Mouse (Mus musculus): ENCODE measurements around the gene Nr4a1. TPM values are rescaled to one million over a fixed set of nuclear protein-coding genes. Genes with fewer than 3 reads are reported as not detected.

The Nr4a1 gene
- polyA plus RNA-seq, 1 experiment from 2014 or later = 7.9 TPM

- WGBS = 88% methylated on average over 6 of the region's 6 CpGs
These were observed 66.0 kb downstream of the Nr4a1 start for GRCm38 (mm10) chr15:101320010-101320617.

DNA sequence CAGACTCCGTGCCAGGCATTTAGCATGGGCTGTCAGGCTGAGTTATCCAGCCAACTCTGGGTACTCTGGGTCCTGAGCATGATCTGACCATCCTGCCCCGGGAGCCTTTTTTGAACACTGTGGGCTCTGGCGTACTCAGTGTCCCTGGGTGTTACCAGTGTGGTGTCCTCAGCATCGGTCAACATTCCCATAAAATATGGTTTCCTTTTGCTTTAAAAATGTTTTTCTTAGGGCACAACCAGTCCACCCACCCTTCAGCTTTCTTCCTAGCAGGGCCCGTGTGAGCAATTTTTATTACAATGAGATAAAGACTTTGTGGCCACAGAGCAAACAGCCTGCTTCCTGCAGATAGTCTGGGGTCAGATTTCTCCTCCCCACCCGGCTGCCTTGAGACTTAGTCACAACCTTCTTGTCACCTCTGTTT lies 66.6 kb downstream of the Nr4a1 start:
- 60% methylated on average over 6 of the region's 6 CpGs for WGBS
- H3K9me3 ChIP-seq (replicated peaks) = no peaks in the 10 kb centered on the region
- no peak overlapping the region for H3K9ac ChIP-seq (replicated peaks)
- H3K4me2 ChIP-seq = no peak overlapping the region
- ATAC-seq (ENCODE audit: low FRiP score) = no peak
- H3K4me3 ChIP-seq (replicated peaks) = no peak overlapping the region
- no peak overlapping the region for H3K27ac ChIP-seq (replicated peaks)
- H3K36me3 ChIP-seq = no peaks in the 10 kb centered on the region
- H3K27me3 ChIP-seq (replicated peaks) = no peaks in the 10 kb centered on the region
- H3K4me1 ChIP-seq = peaks cover 8% of the 10 kb centered on the region

More at GRCm38 (mm10) chr15:101320010-101320617, 66.0 kb downstream of the Nr4a1 start:
- Histone ChIP-seq H3K4me1 (peaks cover 10% of the 10 kb centered on the region), H3K4me2 (no peak overlapping the region), H3K36me3 (no peaks in the 10 kb centered on the region), H3K9me3 (replicated peaks) (no peaks in the 10 kb centered on the region), H3K27ac (replicated peaks) (no peak overlapping the region), H3K9ac (replicated peaks) (no peak overlapping the region), H3K27me3 (replicated peaks) (no peaks in the 10 kb centered on the region), H3K4me3 (replicated peaks) (no peak overlapping the region)
- ATAC-seq (ENCODE audit: low FRiP score) = no peak

- H3K9ac ChIP-seq (replicated peaks) = no peak overlapping the region
- H3K4me2 ChIP-seq = no peak overlapping the region
- peaks cover 3% of the 10 kb centered on the region; the same call in 1 of the 2 replicates for H3K4me1 ChIP-seq
- H3K27me3 ChIP-seq (replicated peaks) = no peaks in the 10 kb centered on the region
- WGBS = 65% methylated on average over 5 of the region's 5 CpGs
- H3K4me3 ChIP-seq (replicated peaks) = no peak overlapping the region
- no peak for ATAC-seq (ENCODE audit: low FRiP score)
- no peak overlapping the region for H3K27ac ChIP-seq (replicated peaks)
- H3K36me3 ChIP-seq = no peaks in the 10 kb centered on the region
- H3K9me3 ChIP-seq (replicated peaks) = no peaks in the 10 kb centered on the region
These were observed 67.1 kb downstream of the Nr4a1 start for GRCm38 (mm10) chr15:101321126-101321525.

DNA sequence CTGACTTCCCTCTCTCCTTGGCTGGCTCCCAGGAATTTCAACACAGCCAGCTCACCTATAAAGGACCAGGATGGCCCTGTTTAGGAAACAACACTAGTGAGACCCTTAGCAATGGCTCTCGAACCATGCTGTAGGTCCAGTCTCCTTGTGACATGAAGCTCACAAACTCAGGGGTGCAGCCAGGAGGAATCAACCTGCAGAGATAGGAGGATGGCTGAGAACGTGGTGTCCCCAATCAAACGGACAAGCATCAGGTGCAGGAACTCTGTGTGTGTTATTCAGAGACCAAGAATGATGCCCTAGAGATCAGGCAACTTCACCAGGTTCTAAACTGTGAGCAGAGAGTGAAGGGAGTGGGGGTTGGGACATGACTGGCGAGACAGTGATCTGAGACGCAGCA lies 68.0 kb downstream of the Nr4a1 start:
- H3K4me2 ChIP-seq = no peak overlapping the region
- H3K27me3 ChIP-seq (replicated peaks) = no peaks in the 10 kb centered on the region
- no peak for ATAC-seq (ENCODE audit: low FRiP score)
- H3K4me3 ChIP-seq (replicated peaks) = no peak overlapping the region
- no peaks in the 10 kb centered on the region for H3K4me1 ChIP-seq
- no peak overlapping the region for H3K9ac ChIP-seq (replicated peaks)
- WGBS = 84% methylated on average over 5 of the region's 5 CpGs
- H3K36me3 ChIP-seq = no peaks in the 10 kb centered on the region
- H3K27ac ChIP-seq (replicated peaks) = no peak overlapping the region
- H3K9me3 ChIP-seq (replicated peaks) = no peaks in the 10 kb centered on the region

- no peaks in the 10 kb centered on the region for H3K27me3 ChIP-seq (replicated peaks)
- H3K4me3 ChIP-seq (replicated peaks) = no peak overlapping the region
- no peaks in the 10 kb centered on the region for H3K36me3 ChIP-seq
- WGBS = 92% methylated on average over 7 of the region's 7 CpGs
- no peak for ATAC-seq (ENCODE audit: low FRiP score)
- no peaks in the 10 kb centered on the region for H3K4me1 ChIP-seq
- H3K4me2 ChIP-seq = no peak overlapping the region
- no peaks in the 10 kb centered on the region for H3K9me3 ChIP-seq (replicated peaks)
- H3K9ac ChIP-seq (replicated peaks) = no peak overlapping the region
- H3K27ac ChIP-seq (replicated peaks) = no peak overlapping the region
These were observed 68.6 kb downstream of the Nr4a1 start for GRCm38 (mm10) chr15:101322640-101323039.

- no peak for ATAC-seq (ENCODE audit: low FRiP score)
- 93% methylated on average over 5 of the region's 5 CpGs for WGBS
- no peaks in the 10 kb centered on the region for H3K36me3 ChIP-seq
- H3K4me3 ChIP-seq (replicated peaks) = no peak overlapping the region
- no peaks in the 10 kb centered on the region for H3K9me3 ChIP-seq (replicated peaks)
- H3K4me1 ChIP-seq = no peaks in the 10 kb centered on the region
- no peaks in the 10 kb centered on the region for H3K27me3 ChIP-seq (replicated peaks)
- H3K27ac ChIP-seq (replicated peaks) = no peak overlapping the region
- no peak overlapping the region for H3K4me2 ChIP-seq
- H3K9ac ChIP-seq (replicated peaks) = no peak overlapping the region
These were observed 69.4 kb downstream of the Nr4a1 start for GRCm38 (mm10) chr15:101323511-101323910.

Other genes starting within 250 kb of the Nr4a1 start
- 0.14 TPM in 1 of 2 replicates, not detected in the other for gene Gm47841, start 206.9 kb upstream of the Nr4a1 start, polyA plus RNA-seq (2015; fragmentation: Nextera tagmentation; extraction: Ambion mirVana)
- 0.20 and 0.22 TPM in 2 replicates for gene Fignl2, start 175.7 kb upstream of the Nr4a1 start, polyA plus RNA-seq (2015; fragmentation: Nextera tagmentation; extraction: Ambion mirVana)
- gene Ankrd33, start 138.5 kb upstream of the Nr4a1 start, polyA plus RNA-seq (2015; fragmentation: Nextera tagmentation; extraction: Ambion mirVana) = not detected in 2 replicates
- gene Acvrl1, start 125.7 kb upstream of the Nr4a1 start, polyA plus RNA-seq (2015; fragmentation: Nextera tagmentation; extraction: Ambion mirVana) = 9.5 and 12.6 TPM in 2 replicates
- 19.3 and 23.1 TPM in 2 replicates for gene Acvr1b, start 80.2 kb upstream of the Nr4a1 start, polyA plus RNA-seq (2015; fragmentation: Nextera tagmentation; extraction: Ambion mirVana)
- 2.2 and 2.5 TPM in 2 replicates for gene Grasp, start 30.1 kb upstream of the Nr4a1 start, polyA plus RNA-seq (2015; fragmentation: Nextera tagmentation; extraction: Ambion mirVana)
- 77.2 TPM in 2 replicates for gene Atg101, start 30.0 kb downstream of the Nr4a1 start, polyA plus RNA-seq (2015; fragmentation: Nextera tagmentation; extraction: Ambion mirVana)
- gene 6030408B16Rik, start 38.9 kb downstream of the Nr4a1 start, polyA plus RNA-seq (2015; fragmentation: Nextera tagmentation; extraction: Ambion mirVana) = 0.44 and 0.63 TPM in 2 replicates
- gene Krt80, start 115.9 kb downstream of the Nr4a1 start, polyA plus RNA-seq (2015; fragmentation: Nextera tagmentation; extraction: Ambion mirVana) = 0.12 and 0.41 TPM in 2 replicates
- 1.0 and 12.2 TPM in 2 replicates for gene Krt7, start 156.8 kb downstream of the Nr4a1 start, polyA plus RNA-seq (2015; fragmentation: Nextera tagmentation; extraction: Ambion mirVana)
- gene Krt87, start 184.5 kb downstream of the Nr4a1 start, polyA plus RNA-seq (2015; fragmentation: Nextera tagmentation; extraction: Ambion mirVana) = 0.51 and 0.78 TPM in 2 replicates
- not detected in 2 replicates for gene Krt88, start 193.5 kb downstream of the Nr4a1 start, polyA plus RNA-seq (2015; fragmentation: Nextera tagmentation; extraction: Ambion mirVana)
- not detected in 2 replicates for gene Krt81, start 209.5 kb downstream of the Nr4a1 start, polyA plus RNA-seq (2015; fragmentation: Nextera tagmentation; extraction: Ambion mirVana)
- 0.11 TPM in 1 of 2 replicates, not detected in the other for gene Krt86, start 219.2 kb downstream of the Nr4a1 start, polyA plus RNA-seq (2015; fragmentation: Nextera tagmentation; extraction: Ambion mirVana)
- not detected in 2 replicates for gene Krt83, start 237.2 kb downstream of the Nr4a1 start, polyA plus RNA-seq (2015; fragmentation: Nextera tagmentation; extraction: Ambion mirVana)

All from neural tube, embryonic 15.5 days (tissue).